Mouse (Mus musculus) lung, postnatal 0 days (tissue): Measurements from ENCODE around the gene Glrp1.

ENCODE experiments used
- CTCF ChIP-seq: IDR thresholded peaks from 2 replicates; pipeline ENCODE4 v1.5.1; 2016; ENCODE audit warnings: antibody characterized with exemption, mild to moderate bottlenecking
- EP300 ChIP-seq: IDR thresholded peaks from 2 replicates; pipeline ENCODE4 v1.6.1; 2016; ENCODE audit warnings: antibody characterized with exemption, mild to moderate bottlenecking, control low read depth

DNA sequence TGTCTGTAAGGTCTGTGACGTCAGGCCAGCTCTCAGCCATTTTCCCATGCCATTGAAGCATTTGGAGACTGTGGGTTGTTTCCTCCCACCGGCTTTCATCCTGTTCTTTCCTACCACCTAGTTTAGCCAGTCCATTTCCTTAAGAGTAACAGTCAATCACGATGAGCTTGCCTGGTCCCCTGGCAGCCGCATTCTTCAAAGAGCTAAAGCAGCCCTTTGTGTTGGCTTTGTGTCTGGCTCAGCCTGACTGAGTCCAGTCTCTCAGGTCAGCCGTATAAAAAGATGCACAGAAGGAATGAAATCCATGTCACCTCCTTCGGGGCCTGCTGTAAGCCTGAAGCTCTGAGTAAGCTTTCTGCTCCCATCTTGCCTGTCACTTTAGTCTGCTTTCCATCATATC is 37.6 kb downstream of the Glrp1 start:
- TF ChIP-seq CTCF: no peak
- TF ChIP-seq EP300: no peak
